Mouse (Mus musculus) gastrocnemius, postnatal 25 days (tissue): ENCODE data around the gene Gm43738. TPM values are rescaled to one million over a fixed set of nuclear protein-coding genes. Genes with fewer than 3 reads are reported as not detected.

Experiments used
- total RNA-seq, 2 experiments: library from RNA; stranded (reverse); gene quantifications; 1 replicate in 1 of 2; 2 replicates in 1 of 2; pipeline ENCODE4 v1.2.3; 2021

Gene Gm43738
- total RNA-seq, 2 experiments from 2014 or later: not detected

Other genes starting within 250 kb of the Gm43738 start
- gene Msto1, start 187.1 kb downstream of the Gm43738 start, total RNA-seq: 1 to 10 TPM; 6.6 to 9.8 TPM
- 10 to 100 TPM; 22.9 to 23.9 TPM for gene Ash1l, start 150.5 kb downstream of the Gm43738 start, total RNA-seq
- gene Dap3, start 149.9 kb downstream of the Gm43738 start, total RNA-seq: 10 to 100 TPM; 65.7 to 75.2 TPM
- 10 to 100 TPM; 17.7 to 19.6 TPM for gene Rusc1, start 7.8 kb downstream of the Gm43738 start, total RNA-seq
- gene Fdps, start 860 bp upstream of the Gm43738 start, total RNA-seq: 10 to 100 TPM; 26.0 to 27.8 TPM
- not detected for gene Pklr, start 35.0 kb upstream of the Gm43738 start, total RNA-seq
- gene Hcn3, start 59.1 kb upstream of the Gm43738 start, total RNA-seq: under 1 TPM in 1 of 2 experiments, not detected in 1; 0.43 TPM
- 10 to 100 TPM; 16.0 to 16.3 TPM for gene Clk2, start 63.7 kb upstream of the Gm43738 start, total RNA-seq
- gene Scamp3, start 76.4 kb upstream of the Gm43738 start, total RNA-seq: 10 to 100 TPM; 33.2 to 38.2 TPM
- gene Fam189b, start 82.0 kb upstream of the Gm43738 start, total RNA-seq: 10 to 100 TPM; 13.4 to 16.4 TPM
- gene Gba, start 101.8 kb upstream of the Gm43738 start, total RNA-seq: 10 to 100 TPM; 14.6 to 23.6 TPM
- gene Thbs3, start 114.1 kb upstream of the Gm43738 start, total RNA-seq: 10 to 100 TPM; 11.0 to 11.8 TPM
- 10 to 100 TPM; 42.2 to 47.6 TPM for gene Mtx1, start 126.0 kb upstream of the Gm43738 start, total RNA-seq
- under 1 TPM; 0.38 to 0.51 TPM for gene Muc1, start 128.0 kb upstream of the Gm43738 start, total RNA-seq
- gene Krtcap2, start 144.9 kb upstream of the Gm43738 start, total RNA-seq: 10 to 100 TPM; 66.6 to 78.8 TPM
- under 1 TPM; 0.28 to 0.38 TPM for gene Trim46, start 145.2 kb upstream of the Gm43738 start, total RNA-seq
- 10 to 100 TPM; 24.7 to 28.8 TPM for gene Dpm3, start 158.3 kb upstream of the Gm43738 start, total RNA-seq
- gene Slc50a1, start 169.5 kb upstream of the Gm43738 start, total RNA-seq: 10 to 100 TPM in 1 of 2 experiments, 1 to 10 TPM in 1; 8.2 to 11.4 TPM
- 10 to 100 TPM; 10.2 to 12.8 TPM for gene Efna1, start 180.0 kb upstream of the Gm43738 start, total RNA-seq
- gene Efna3, start 221.9 kb upstream of the Gm43738 start, total RNA-seq: not detected
- gene Efna4, start 236.9 kb upstream of the Gm43738 start, total RNA-seq: under 1 TPM in 1 of 2 experiments, not detected in 1; 0.38 TPM
- gene Adam15, start 248.9 kb upstream of the Gm43738 start, total RNA-seq: 10 to 100 TPM; 21.9 to 24.6 TPM